Mouse (Mus musculus): ENCODE results near the gene Trp53inp2. TPM values are rescaled to one million over a fixed set of nuclear protein-coding genes. Genes with fewer than 3 reads are reported as not detected.

The Trp53inp2 gene
- 100 to 1,000 TPM; 234 to 237 TPM for total RNA-seq (2021)
- long read RNA-seq, experiment 1, partial matches to known transcripts, result 77 of 90 reads
- long read RNA-seq, experiment 1, other reads (novel, unspliced or antisense), result 9 of 90 reads
- long read RNA-seq, experiment 2, transcript Trp53inp2-201 (4 exons, 3,979 nt), result major isoform, 20 of 51 reads
- long read RNA-seq, experiment 2, partial matches to known transcripts, result 2 of 51 reads
- long read RNA-seq, experiment 2, other reads (novel, unspliced or antisense), result 28 of 51 reads

DNA sequence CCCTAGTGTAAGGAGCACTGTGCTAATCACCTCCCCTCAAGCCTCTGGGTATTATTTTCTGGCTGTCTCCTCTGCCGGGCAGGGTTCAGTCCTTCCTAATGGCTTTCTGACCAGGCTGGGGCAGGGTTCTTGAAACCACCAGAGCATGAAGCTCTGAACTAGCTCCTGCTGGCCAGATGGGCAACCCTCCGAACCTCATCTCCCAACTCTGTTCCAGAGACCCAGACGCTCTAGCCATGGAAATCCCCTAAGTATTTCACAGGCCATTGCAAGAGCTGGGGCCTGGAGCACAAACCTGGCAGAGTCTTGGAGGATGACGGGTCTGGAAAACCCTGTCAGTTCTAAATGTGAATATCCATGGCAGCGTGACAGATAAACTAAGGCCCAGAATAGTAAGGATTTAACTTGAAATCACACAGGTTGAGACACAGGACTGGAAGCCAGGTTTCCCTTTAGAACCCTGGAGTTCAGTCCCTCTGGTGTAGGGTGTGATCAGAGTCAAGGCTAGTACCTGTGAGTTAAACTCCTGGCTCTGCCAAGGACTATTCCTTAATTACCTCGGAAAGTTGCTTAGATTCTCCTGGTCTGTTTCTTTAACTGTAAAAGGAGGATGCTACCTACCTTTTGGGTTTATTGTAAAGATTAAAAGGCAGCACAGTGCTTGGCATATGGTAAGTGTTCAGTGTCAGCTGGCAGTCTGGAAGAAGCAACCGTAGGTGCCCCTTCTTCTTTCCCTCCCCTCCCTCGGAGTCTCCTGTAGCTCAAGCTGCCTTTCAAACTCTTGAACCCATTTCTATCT lies at the start of gene Trp53inp2:
Gene Trp53inp2 (plus strand): TSS at position 799 of the 799 bp plus-strand sequence.
- peak; percentile 44 for DNase-seq

GRCm38 (mm10) chr2:155331351-155331750 lies 49.5 kb upstream of the Trp53inp2 start:
- DNase-seq, result no peak

DNA sequence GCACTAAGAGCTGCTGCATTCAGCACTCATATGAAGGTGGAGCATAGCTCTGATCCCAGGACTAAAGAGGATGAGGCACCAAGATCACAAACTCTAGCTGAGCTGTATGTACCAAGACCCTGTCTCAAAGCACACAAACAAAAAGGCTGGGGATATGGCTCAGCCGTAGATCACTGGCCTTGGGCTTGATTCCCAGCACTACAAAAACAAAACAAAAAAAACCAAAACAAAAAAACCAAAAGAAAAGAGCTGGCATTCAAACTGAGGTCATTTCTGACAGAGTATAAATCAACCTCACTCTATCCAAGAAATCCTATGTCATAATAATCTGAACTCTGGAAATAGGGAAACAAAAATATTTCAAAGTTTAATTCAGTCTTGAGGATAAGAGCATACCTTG lies 47.4 kb upstream of the Trp53inp2 start:
- DNase-seq, result no peak

GRCm38 (mm10) chr2:155335231-155335630 lies 45.6 kb upstream of the Trp53inp2 start:
- no peak for DNase-seq

DNA sequence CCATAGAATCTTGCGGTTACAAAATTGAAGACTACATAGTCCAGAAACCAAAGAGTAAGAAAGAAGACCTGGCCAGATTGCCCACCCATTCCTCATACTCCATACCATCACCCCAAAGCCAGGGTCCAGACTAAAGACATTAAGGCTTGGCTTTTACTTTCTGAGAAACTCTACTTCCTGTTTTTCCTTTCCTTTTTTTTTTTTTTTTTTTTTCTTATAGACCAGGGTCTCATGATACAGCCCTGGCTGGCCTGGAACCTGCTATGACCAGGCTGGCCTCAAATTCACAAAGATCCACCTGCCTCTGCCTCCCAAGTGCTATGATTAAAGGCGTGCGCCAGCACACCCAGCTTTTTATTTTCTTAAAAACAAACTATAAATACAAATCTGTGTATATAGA lies 44.6 kb upstream of the Trp53inp2 start:
- DNase-seq, result no peak

GRCm38 (mm10) chr2:155340166-155340565 lies 40.7 kb upstream of the Trp53inp2 start:
- DNase-seq, result no peak

DNA sequence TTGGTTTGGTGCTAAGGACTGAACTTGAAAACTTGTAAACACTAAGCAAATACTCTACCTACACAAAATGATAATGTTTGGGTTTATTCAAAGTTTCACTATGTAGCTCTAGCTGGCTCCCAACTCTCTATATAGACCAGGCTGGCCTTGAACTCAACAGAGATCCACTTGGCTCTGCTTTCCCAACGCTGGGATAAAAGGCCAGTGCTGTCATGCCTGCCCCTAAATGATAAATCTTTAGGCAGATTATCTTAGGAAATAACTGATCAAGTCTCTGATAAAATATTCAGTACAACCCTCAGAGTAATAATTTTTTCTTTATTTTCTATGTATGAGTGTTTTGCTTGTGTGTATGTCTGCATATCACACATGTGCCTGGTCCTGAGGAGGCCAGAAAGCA lies 34.2 kb upstream of the Trp53inp2 start:
- DNase-seq, result no peak

DNA sequence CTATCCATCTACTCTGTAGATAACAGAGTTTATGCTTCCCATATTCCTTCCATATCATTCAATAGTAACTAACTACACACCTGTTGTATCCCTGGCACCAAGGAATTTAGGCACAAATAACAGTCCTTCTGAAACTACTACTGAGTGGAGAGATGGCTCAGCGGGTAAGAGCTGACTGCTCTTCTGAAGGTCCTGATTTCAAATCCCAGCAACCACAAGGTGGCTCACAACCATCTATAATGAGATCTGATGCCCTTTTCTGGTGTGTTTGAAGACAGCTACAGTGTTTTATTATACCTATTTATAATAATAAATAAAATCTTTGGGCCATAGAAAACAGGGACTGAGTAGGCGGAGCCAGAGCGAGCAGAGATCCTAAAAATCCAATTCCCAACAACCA lies 26.5 kb upstream of the Trp53inp2 start:
- DNase-seq, result no peak

DNA sequence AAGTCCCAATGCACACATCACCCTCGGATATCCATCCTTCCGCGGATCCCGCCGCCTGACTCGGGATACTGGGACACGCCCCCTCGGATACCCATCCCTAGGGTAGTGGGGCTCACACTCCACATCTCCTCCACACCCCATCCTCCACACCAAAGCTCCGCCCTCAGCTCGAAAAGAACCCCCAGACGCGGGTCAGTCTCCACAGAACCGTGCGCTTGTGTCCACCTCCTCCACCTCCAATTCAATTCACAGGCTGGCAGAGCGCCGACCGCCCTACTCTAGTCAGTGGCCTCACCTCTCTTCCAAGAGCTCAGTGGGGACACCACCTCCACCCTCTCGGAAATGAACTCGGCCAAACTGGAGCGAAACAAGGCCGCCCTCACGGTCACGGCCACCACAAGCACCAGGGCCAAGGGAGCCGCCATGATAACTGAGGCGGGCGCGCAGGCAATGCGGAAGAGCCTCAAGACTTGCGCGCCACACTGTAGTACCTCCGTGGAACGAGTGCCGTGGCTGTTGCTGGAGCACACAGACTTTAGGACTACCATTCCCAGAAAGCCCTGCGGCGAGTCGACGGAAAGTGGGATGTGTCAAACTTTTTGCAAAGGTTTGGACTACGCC lies 23.8 kb upstream of the Trp53inp2 start, which contains the start of gene Pigu:
Gene Pigu (minus strand): TSS at position 460 of the 621 bp plus-strand sequence.
- peak; percentile 94 for DNase-seq

DNA sequence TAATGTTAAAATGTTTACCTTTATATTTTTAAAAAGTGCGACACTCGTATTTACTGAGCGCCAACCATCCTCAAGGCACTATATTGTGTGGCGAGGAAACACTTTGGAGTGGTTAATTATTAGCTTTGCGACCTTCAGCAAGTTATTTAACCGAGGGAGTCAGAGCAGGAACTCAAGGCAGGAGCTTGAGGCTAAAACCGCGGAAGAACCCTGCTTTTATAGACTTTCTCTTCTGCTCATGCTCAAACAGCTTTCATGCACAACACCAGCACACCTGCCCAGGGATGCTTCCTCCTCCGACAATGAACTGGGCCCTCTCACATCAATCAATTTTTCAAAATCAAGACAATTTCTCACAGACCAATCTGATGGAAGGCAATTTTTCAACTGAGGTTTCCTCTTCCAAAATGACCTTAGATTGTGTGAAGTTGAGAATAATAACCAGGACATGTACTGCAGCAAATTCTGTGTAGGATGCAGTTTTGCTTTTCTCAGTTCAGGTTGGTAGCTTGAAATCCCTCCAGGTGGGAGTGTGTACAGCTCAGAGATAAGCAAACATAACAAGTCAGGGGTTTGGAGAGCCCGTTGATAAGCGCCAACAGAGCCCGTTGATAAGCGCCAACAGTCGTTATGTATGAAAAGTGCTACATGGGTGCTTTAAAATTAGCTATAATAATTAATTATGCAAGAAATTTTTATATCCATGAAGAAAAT lies 23.0 kb upstream of the Trp53inp2 start:
- DNase-seq, result no peak

DNA sequence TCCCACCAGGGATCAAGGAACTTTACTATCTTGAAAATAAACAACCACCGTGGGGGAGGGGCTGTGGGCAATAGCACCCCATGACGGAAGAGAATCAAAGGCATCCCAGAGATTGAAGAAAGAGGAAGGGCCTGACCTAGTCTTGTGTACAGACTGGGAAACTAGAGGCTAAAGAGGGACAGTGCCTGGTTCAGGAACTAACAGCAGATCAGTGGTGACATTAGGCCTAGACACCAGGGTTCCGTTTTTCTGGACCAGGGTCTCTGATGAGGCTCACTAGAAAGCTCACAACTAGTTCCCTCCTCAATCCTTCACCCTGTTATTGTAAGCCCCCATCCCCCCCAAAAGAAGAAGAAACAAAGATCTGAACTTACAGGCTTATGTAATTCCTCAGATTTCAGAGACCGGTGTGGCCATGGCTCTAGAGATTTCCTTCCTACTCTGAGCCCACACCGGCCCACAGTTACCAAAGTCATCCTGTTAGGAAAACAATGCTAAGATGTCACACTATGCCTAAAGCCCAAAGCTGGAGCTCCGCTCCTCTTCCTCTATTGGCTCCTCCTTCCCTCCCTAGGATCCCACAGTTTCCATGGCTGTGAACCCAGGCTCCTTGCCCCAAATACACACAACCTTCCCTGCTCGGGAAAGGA lies 13.1 kb upstream of the Trp53inp2 start:
- no peak for DNase-seq

DNA sequence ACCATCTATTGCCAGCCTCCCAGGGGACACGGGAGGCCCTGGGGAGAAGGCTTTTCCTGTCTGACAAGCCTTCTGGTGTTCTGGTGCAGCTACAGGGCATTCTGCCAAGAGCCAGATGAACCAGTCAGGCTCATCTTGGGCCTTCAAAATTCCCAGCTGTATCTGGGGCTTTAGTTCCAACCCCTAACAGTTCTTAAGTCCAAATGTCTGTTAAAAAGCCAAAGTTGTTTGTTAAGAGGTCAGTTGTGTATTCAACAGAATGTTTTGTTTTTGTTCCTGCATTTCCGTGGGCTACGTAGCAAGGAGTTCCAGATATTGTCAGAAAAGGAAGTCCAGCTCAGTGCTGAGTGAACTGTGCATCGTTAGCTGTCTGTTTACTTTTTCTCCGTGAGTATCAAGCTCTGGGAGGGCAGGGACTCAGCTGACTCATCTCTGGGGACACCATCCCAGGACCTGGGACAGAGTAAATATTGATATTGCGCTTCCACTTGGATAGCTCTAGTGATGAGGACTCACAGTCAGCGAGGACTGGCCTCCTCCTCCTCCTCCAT lies 11.5 kb upstream of the Trp53inp2 start:
- peak; percentile 74 for DNase-seq

GRCm38 (mm10) chr2:155372451-155372850 lies 8.4 kb upstream of the Trp53inp2 start:
- no peak for DNase-seq

GRCm38 (mm10) chr2:155373302-155373701 lies 7.6 kb upstream of the Trp53inp2 start:
- no peak for DNase-seq

DNA sequence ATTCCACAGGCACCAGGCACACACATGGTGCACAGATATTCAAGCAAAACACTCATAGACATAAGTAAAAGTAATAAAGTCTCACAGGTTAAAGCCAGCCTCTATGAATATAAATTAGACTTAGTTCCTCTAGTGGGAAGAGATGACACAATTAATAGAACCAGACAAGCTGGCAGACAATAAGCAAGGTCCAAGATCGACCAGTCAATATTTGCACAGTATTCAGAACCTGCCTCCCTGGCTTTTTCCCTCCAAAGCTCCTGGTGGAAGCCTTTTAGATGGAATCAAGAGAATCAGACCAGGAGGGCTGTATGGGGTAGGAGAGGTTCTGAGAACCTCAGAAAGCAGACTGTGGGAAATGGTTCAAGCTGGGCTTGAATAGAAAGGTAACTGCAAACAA lies 7.0 kb upstream of the Trp53inp2 start:
- no peak for DNase-seq

DNA sequence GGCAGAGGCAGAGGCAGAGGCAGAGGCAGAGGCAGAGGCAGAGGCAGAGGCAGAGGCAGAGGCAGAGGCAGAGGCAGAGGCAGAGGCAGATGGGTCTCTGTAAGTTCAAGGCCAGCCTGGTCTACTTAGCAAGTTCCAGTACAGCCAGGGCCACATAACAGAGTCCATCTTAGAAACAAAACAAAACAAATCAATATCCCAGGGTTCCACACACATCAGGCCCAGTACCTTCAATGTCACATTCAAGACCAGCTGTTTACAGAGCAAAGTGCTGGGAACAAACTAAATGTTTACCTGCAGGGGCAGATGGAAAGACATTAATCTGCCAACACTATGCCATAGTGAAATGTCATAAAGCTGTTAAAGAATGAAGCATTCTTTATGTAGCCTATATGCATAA lies 6.3 kb upstream of the Trp53inp2 start:
- no peak for DNase-seq

DNA sequence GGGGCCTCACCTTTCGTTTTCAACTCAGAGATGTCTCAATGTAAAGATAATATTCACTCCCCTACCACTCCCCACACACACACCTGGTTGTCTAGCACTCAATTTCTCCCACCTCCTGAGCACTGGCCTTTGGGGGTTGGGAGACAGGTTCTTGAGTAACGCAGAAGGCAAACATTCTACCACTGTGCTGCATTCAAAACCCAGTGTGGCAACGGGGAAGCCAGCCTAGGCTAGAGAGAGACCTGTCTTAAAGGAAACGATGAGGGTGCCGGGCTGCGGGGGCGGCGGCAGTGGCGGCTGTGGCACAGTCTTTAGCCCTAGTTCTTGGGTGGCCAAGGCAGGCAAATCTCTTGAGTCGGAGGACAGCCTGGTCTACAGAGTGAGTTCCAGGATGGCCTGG lies 4.7 kb upstream of the Trp53inp2 start:
- no peak for DNase-seq

- no peak for DNase-seq
Measured at GRCm38 (mm10) chr2:155381060-155381437, 190 bp downstream of the Trp53inp2 start.

- DNase-seq, result peak; percentile 99
Measured at GRCm38 (mm10) chr2:155381643-155382331, 928 bp downstream of the Trp53inp2 start.

DNA sequence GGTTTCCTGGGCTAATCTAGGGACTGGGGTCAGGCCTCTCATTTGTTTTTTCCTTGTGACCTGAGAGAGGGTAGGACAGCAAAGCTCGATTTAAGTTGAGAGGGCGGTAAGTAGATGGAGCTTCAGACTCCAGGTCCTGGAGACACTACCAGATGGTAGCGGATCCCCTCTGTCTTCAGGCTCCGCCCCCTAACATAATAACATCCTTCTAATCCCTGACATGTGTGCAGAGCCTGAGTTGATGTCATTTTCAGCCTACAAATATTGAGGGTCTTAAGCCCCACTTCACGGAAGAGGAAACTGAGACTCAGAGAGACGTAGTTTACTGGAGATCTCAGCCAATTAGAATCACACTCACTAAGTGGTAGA lies 1.5 kb downstream of the Trp53inp2 start:
- no peak for DNase-seq

- DNase-seq, result peak; percentile 72
Measured at GRCm38 (mm10) chr2:155382791-155383438, 2.1 kb downstream of the Trp53inp2 start.
